Comparison of ENCODE assay signal across 9 mouse cellular contexts in genomic region chr4:139950431-139950848, GRCm38 (mm10). TPM values are rescaled to one million over a fixed set of nuclear protein-coding genes. Genes with fewer than 3 reads are reported as not detected.
DNase-seq lines count a peak whose midpoint lies in the region; ATAC-seq lines count a peak whose summit lies in the region.
"Had no signal": no experiment of that assay in that cellular context is flagged by ENCODE, and none has a peak within 500 bp of the region (broad histone marks: within the 10 kb centered on the region; RNA-seq: fewer than 3 reads in every experiment).

No protein-coding gene starts in this region.

- H3K4me1 ChIP-seq in hindbrain, embryonic 13.5 days (replicated peaks): peaks cover 23% of the 10 kb centered on the region

- peak overlapping the region; percentile 11; the same call in 1 of the 2 replicates for H3K4me3 ChIP-seq in hindbrain, embryonic 13.5 days

- H3K27me3 ChIP-seq in hindbrain, embryonic 13.5 days: peaks cover 30% of the 10 kb centered on the region

- H3K27ac ChIP-seq in hindbrain, embryonic 13.5 days: no peak overlapping the region
- H3K27ac ChIP-seq: macrophage had no signal

- no peaks in the 10 kb centered on the region for H3K36me3 ChIP-seq in hindbrain, embryonic 13.5 days

- ATAC-seq in hindbrain, embryonic 13.5 days (ENCODE audit: low FRiP score): no peak
- no peak for ATAC-seq in monocyte, adult 5-6 weeks (replicated peaks; ENCODE audit: insufficient number of reproducible peaks, low FRiP score, low TSS enrichment, poor library complexity, severe bottlenecking)

- peak overlapping the region; percentile 46 for H3K4me2 ChIP-seq in hindbrain, embryonic 13.5 days

- WGBS in hindbrain, embryonic 13.5 days: 1% methylated on average over 20 of the region's 20 CpGs

- no peaks in the 10 kb centered on the region for H3K9me3 ChIP-seq in hindbrain, embryonic 13.5 days

- H3K9ac ChIP-seq in hindbrain, embryonic 13.5 days: peak overlapping the region; percentile 43; the same call in 1 of the 2 replicates

- DNase-seq in thymus, postnatal 4 days: peak; percentile 18
- DNase-seq in thymus, postnatal 25 days: no peak
- peak; percentile 30 for DNase-seq in liver
- peak; percentile 40 for DNase-seq in neural tube, embryonic 10.5 days (ENCODE audit: extremely low spot score, low spot score)
- DNase-seq in thymus, postnatal 10 days (ENCODE audit: low spot score in 2 of 2): no peak
- no peak for DNase-seq in thymus, postnatal 14 days

RNA-seq across cellular contexts. Expression of gene Klhdc7a, which starts 17.4 kb away (rescaled TPM):
- 0.47 and 0.61 TPM in 2 replicates for polyA plus RNA-seq in hindbrain, embryonic 13.5 days (2015; fragmentation: Nextera tagmentation; extraction: Ambion mirVana)
- not detected in 3 replicates for total RNA-seq in monocyte, adult 5-6 weeks (2017)
- polyA plus RNA-seq: macrophage had no signal

Comparison
In these comparisons a context has a peak if more than half of its experiments do, and no peak if none do; other contexts are left out.
1. DNase-seq: peak in thymus, postnatal 4 days (single experiment), liver (single experiment) and neural tube, embryonic 10.5 days (single experiment); none in thymus, postnatal 25 days (single experiment), thymus, postnatal 10 days (0 of 2) and thymus, postnatal 14 days (single experiment).